In genomic region chr4:58313344-58313743, GRCm38 (mm10) we compare ENCODE assay signal across 20 mouse cellular contexts. TPM values are rescaled to one million over a fixed set of nuclear protein-coding genes. Genes with fewer than 3 reads are reported as not detected.
"Had no signal": no experiment of that assay in that cellular context is flagged by ENCODE, and none has a peak within 500 bp of the region (broad histone marks: within the 10 kb centered on the region; RNA-seq: fewer than 3 reads in every experiment).

No protein-coding gene starts in this region.

- H3K36me3 ChIP-seq: limb, embryonic 10.5 days; limb, embryonic 13.5 days; liver, embryonic 12.5 days; liver, embryonic 15.5 days had no signal

- H3K9me3 ChIP-seq: limb, embryonic 10.5 days; limb, embryonic 13.5 days; liver, embryonic 12.5 days; liver, embryonic 15.5 days had no signal

- ATAC-seq: hindbrain, postnatal 0 days; inflammation-experienced regulatory T-cells, adult 6 months; liver, embryonic 12.5 days; lung, postnatal 0 days had no signal

- DNase-seq: kidney, adult 2 months; layer of hippocampus, adult 9-11 months; liver; lung, adult 18-20 months; lung, postnatal 4 days; midbrain, embryonic 14.5 days; thymus, adult 2 months; thymus, postnatal 14 days; thymus, postnatal 4 days had no signal

- H3K9ac ChIP-seq: limb, embryonic 13.5 days; liver, embryonic 12.5 days; liver, embryonic 15.5 days had no signal

- H3K4me1 ChIP-seq: limb, embryonic 10.5 days; limb, embryonic 13.5 days; liver, embryonic 12.5 days; liver, embryonic 15.5 days had no signal

- H3K4me2 ChIP-seq: limb, embryonic 13.5 days; liver, embryonic 12.5 days; liver, embryonic 15.5 days; midbrain, embryonic 11.5 days had no signal

- H3K27ac ChIP-seq: hindbrain, postnatal 0 days; layer of hippocampus, adult 2 months; limb, embryonic 10.5 days; limb, embryonic 13.5 days; liver, embryonic 12.5 days; liver, embryonic 15.5 days had no signal

- H3K4me3 ChIP-seq: layer of hippocampus, adult 2 months; limb, embryonic 10.5 days; limb, embryonic 13.5 days; liver, embryonic 12.5 days; liver, embryonic 15.5 days had no signal

- H3K27me3 ChIP-seq: limb, embryonic 13.5 days; liver, embryonic 12.5 days; liver, embryonic 15.5 days had no signal

RNA-seq across cellular contexts. Expression of gene Musk, which starts 27.6 kb away (rescaled TPM):
- total RNA-seq: megakaryocyte-erythroid progenitor cell, adult 5-6 weeks had no signal
- polyA plus RNA-seq: inflammation-experienced regulatory T-cells, adult 6 months; lung, postnatal 0 days; midbrain, embryonic 11.5 days; midbrain, embryonic 14.5 days; spleen, adult 2 months had no signal
